Mouse (Mus musculus) CH12.LX (cell line): ENCODE measurements around the gene Galnt6.

Experiments used
- CHD1 ChIP-seq: IDR thresholded peaks from 2 replicates; pipeline ENCODE4 v1.6.1; 2012; ENCODE audit warnings: low read depth, low read length, improper control_type of control experiment, inconsistent platforms
- CHD2 ChIP-seq: IDR thresholded peaks from 2 replicates; pipeline ENCODE4 v1.6.1; 2011; ENCODE audit warnings: low read length, improper control_type of control experiment
- CTCF ChIP-seq, 2 experiments: IDR thresholded peaks in 1 of 2; conservative IDR thresholded peaks in 1 of 2; 2 replicates each; pipeline ENCODE4 v1.5.1; 2011 to 2012; ENCODE audit warnings: low read depth in 2 of 2, low read length in 2 of 2, improper control_type of control experiment in 1 of 2, inconsistent platforms in 1 of 2, mild to moderate bottlenecking in 1 of 2, moderate library complexity in 1 of 2
- EP300 ChIP-seq: IDR thresholded peaks from 2 replicates; pipeline ENCODE4 v1.6.1; 2011; ENCODE audit warnings: low read length, improper control_type of control experiment
- MEF2A ChIP-seq: IDR thresholded peaks from 2 replicates; pipeline ENCODE4 v1.6.1; 2014; ENCODE audit warnings: low read depth, mild to moderate bottlenecking, inconsistent platforms, low read length, improper control_type of control experiment, borderline replicate concordance
- POLR2A ChIP-seq: IDR thresholded peaks from 2 replicates; pipeline ENCODE4 v1.6.1; 2011; ENCODE audit warnings: low read depth, mild to moderate bottlenecking, improper control_type of control experiment, low read length
- RCOR1 ChIP-seq: conservative IDR thresholded peaks from 2 replicates; pipeline ENCODE4 v1.6.1; 2012; ENCODE audit warnings: low read depth, mild to moderate bottlenecking, inconsistent platforms, low read length, improper control_type of control experiment
- SIN3A ChIP-seq: IDR thresholded peaks from 2 replicates; pipeline ENCODE4 v1.6.1; 2012; ENCODE audit warnings: low read length, improper control_type of control experiment, inconsistent platforms
- ZC3H11A ChIP-seq: IDR thresholded peaks from 2 replicates; pipeline ENCODE4 v1.6.1; 2012; ENCODE audit warnings: low read depth, mild to moderate bottlenecking, inconsistent platforms, low read length, improper control_type of control experiment

GRCm38 (mm10) chr15:100747121-100747963 lies 18.2 kb upstream of the Galnt6 start:
- TF ChIP-seq CHD2 (no peak), CTCF (conservative IDR thresholded peaks at IDR 0.05 in 1 of 2, IDR thresholded peaks at IDR 0.05 in 1 of 2; ENCODE audit: low read depth in 2 of 2, low read length in 2 of 2) (no peak), MEF2A (no peak), SIN3A (no peak), RCOR1 (no peak), POLR2A (no peak), EP300 (no peak), ZC3H11A (no peak), CHD1 (no peak)
